Mouse (Mus musculus): ENCODE data around the gene Hist2h2aa2. TPM values are rescaled to one million over a fixed set of nuclear protein-coding genes. Genes with fewer than 3 reads are reported as not detected.
"Not testable (repeated sequence)": the region's sequence is repeated elsewhere in the genome, so short reads cannot be mapped to it uniquely, and the experiment has no call there.

Gene Hist2h2aa2
- 100 to 1,000 TPM; 189 to 208 TPM for total RNA-seq (2021)
- long read RNA-seq, experiment 1, transcript Hist2h2aa2-201 (1 exons, 528 nt), result major isoform, 144 of 144 reads
- long read RNA-seq, experiment 1, partial matches to known transcripts, result 0 of 144 reads
- long read RNA-seq, experiment 1, other reads (novel, unspliced or antisense), result 0 of 144 reads
- long read RNA-seq, experiment 2, transcript Hist2h2aa2-201 (1 exons, 528 nt), result major isoform, 184 of 184 reads
- long read RNA-seq, experiment 2, partial matches to known transcripts, result 0 of 184 reads
- long read RNA-seq, experiment 2, other reads (novel, unspliced or antisense), result 0 of 184 reads

DNA sequence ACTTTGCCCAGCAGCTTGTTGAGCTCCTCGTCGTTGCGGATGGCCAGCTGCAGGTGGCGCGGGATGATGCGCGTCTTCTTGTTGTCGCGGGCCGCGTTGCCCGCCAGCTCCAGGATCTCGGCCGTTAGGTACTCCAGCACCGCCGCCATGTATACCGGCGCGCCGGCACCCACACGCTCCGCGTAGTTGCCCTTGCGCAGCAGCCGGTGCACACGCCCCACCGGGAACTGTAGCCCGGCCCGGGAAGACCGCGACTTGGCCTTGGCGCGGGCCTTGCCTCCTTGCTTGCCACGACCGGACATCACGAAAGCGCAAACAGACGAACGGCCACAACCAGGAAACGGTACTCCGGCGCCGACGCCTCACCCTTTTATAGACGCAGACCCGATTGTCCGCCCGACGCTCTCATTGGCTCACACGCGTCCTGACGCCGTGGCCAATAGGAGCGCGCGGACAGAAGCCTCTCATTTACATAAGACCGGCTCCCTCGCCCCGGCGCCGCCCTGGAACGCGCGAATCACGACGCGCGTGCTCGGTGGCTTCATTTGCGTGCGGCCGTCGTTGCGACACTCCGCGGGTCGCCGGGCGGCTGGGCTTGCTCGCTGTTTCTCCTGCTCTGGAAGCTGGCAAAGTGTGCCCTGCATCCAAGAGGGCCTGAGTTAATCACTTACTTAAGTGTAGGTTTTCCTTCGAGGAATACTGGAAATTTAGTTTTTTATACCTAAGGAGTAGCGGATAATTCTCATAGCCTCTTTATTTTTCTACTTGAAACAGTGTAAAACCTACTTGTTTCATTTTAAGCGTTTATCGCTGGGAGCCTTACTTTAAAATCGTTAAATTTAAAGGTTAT lies at the start of gene Hist2h2aa2:
Gene Hist2h2aa2, minus strand, starts transcription at position 328 of the 850 bp plus-strand sequence.
- intact Hi-C loops (cut with DNase I), result not testable (repeated sequence)
- DNase-seq, result peak; percentile 93 to 98

- intact Hi-C loops (cut with DNase I), result no loop called here
- DNase-seq, result no peak
These were observed 49.1 kb upstream of the Hist2h2aa2 start for GRCm38 (mm10) chr3:96289201-96289600.

GRCm38 (mm10) chr3:96287334-96287733 lies 47.3 kb upstream of the Hist2h2aa2 start:
- intact Hi-C loops (cut with DNase I); DNase-seq: not testable (repeated sequence)

DNA sequence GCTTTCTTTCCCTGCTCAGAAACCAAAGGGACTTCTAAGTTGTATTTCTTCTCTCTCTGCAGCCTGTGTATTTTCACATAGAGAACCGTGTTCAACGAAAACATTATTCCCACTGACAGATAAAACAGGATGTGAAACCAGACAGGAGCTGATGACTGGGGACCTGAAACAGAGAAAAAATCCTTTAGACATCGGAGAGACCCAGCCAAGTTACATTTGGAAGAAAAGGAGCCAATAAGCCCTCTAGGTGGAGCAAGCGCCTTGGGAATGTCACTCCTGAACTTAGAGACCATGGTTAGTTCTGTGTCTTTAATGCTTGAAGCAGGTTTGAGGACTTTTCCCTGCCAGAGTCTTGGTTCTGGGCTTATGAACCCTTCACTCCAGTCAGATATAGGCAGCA lies 44.4 kb upstream of the Hist2h2aa2 start:
- intact Hi-C loops (cut with DNase I), result no loop called here
- no peak for DNase-seq

DNA sequence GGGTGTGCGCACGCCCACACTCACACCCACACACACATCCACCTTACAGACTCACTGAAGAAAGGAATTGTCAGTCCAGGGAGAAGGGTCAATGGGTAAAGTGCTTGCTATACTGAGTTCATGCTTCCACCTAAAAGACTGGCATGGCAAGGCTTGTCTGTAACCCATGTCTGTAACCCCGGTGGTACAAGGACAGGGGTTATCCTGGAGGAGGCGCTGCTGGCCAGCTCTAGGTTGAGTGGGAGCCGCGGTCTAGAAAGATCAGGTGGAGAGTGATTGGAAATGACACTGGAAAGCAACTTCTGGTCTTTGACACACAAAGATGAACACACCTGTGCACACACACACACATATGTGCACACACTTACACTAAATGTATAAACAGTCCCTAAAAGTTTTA lies 40.6 kb upstream of the Hist2h2aa2 start:
- intact Hi-C loops (cut with DNase I), result no loop called here
- no peak for DNase-seq

- DNase-seq, result peak; percentile 84 to 87
- intact Hi-C loops (cut with DNase I), result loop anchor here (5.0 kb wide), 1 partner anchor 159 kb away; no protein-coding TSS in a partner anchor
These were observed 37.9 kb upstream of the Hist2h2aa2 start for GRCm38 (mm10) chr3:96277800-96278624.

- intact Hi-C loops (cut with DNase I), result loop anchor here (5.0 kb wide), 1 partner anchor 160 kb away; no protein-coding TSS in a partner anchor
- no peak for DNase-seq
These were observed 37.3 kb upstream of the Hist2h2aa2 start for GRCm38 (mm10) chr3:96277428-96277799.

- DNase-seq, result no peak
- intact Hi-C loops (cut with DNase I), result no loop called here
These were observed 33.8 kb upstream of the Hist2h2aa2 start for GRCm38 (mm10) chr3:96273591-96274465.

DNA sequence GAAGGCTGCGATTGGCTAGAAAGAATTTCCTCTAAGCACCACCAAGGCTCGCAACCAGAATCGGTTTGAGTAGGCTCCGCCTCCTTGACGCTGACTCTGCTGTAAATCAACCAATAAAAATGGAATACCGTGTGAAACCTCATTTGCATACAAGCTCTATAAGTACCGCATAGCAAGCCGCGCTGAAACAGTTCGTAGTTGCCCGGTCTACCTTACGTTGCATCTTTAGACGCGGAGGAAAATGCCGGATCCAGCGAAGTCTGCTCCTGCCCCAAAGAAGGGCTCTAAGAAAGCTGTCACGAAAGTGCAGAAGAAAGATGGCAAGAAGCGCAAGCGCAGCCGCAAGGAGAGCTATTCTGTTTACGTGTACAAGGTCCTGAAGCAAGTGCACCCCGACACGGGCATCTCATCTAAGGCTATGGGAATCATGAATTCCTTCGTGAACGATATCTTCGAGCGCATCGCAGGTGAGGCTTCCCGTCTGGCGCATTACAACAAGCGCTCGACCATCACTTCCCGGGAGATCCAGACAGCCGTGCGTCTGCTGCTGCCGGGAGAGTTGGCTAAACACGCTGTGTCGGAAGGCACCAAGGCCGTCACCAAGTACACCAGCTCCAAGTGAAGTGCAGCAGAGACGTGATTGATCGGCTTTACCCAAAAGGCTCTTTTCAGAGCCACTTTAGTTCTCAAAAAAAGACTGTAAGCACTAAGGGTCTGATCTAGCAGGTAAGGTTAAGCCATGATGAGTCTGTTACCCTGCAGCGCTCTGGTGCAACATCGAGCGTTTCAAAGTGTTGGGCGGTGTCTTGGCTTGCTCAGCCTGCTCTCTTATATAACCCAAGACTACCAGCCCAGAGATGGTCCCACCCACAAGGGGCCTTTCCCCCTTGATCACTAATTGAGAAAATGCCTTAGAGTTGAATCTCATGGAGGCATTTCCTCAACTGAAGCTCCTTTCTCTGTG lies 29.7 kb upstream of the Hist2h2aa2 start, which contains the start of gene Hist2h2bb:
Gene Hist2h2bb, plus strand, starts transcription at position 242 of the 964 bp plus-strand sequence.
- intact Hi-C loops (cut with DNase I), result loop anchor here (10.0 kb wide), 1 partner anchor 205 kb away; no protein-coding TSS in a partner anchor
- DNase-seq, result peak; percentile 83 to 84

DNA sequence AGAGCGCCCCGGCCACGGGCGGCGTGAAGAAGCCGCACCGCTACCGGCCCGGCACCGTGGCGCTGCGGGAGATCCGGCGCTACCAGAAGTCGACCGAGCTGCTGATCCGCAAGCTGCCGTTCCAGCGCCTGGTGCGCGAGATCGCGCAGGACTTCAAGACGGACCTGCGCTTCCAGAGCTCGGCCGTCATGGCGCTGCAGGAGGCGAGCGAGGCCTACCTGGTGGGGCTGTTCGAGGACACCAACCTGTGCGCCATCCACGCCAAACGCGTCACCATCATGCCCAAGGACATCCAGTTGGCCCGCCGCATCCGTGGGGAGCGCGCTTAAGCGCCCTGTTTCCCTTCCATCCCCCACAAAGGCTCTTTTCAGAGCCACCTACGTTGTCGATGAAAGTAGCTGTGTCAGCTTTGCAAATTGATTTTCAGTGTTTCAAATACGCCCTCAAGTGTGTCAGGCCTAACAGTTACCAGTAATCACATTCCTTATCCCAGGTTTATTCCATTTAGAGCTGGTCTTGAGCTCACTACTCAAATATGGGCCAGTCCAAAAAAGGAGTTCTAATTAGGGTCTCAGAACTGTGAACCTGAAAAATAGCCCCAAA lies 28.8 kb upstream of the Hist2h2aa2 start:
- intact Hi-C loops (cut with DNase I), result loop anchor here (10.0 kb wide), 1 partner anchor 204 kb away; no protein-coding TSS in a partner anchor
- peak in 1 of 2 experiments; percentile 23 for DNase-seq

DNA sequence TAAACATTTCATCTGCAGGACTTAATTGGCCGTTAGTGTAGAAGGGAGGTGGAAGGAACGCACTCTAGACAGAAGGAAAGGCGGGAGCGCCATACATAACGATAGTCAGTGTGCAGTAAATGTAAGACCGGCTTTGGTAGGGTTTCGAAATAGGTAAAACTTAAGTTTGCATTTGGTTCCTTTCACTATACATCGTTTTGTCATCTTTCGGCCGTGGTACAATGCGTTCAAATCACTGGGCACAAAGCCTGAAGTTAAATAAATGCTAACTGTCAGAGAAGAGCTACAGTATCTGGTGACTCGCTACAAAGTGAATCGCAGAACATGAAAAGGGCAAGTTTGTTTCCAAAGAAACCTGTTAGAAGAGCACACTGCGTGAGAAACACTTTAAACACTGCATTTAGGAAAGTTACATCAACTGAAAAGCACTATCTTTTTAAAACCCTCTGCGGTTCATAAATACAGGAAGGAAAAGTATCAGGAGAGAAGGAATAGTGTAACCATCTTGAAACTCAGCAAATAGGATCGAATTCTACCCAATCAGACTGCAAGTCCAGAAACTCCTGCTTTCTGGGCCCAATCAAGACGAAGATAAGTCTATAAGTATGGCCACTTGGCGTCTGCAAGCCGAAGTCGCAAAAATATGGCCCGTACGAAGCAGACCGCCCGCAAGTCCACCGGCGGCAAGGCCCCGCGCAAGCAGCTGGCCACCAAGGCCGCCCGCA lies 28.1 kb upstream of the Hist2h2aa2 start, which contains the start of gene Hist2h3b:
Gene Hist2h3b, plus strand, starts transcription at position 604 of the 725 bp plus-strand sequence.
- intact Hi-C loops (cut with DNase I), result loop anchor here (10.0 kb wide), 1 partner anchor 203 kb away; no protein-coding TSS in a partner anchor
- peak; percentile 50 to 75 for DNase-seq

DNA sequence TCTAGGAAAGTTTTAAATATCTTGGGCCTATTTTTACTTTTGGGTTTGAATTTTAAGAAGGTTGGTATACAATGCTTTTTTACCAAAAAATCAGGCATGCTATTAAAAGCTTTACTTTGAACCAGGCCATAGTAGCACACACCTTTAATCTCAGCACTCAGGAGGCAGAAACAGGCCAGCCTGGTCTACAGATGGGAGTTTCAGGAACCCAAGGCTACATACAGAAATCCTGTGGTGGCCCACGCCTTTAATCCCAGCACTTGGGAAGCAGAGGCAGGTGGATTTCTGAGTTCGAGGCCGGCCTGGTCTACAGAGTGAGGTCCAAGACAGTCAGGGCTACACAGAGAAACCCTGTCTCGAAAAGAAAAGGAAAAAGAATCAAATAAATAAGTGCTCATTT lies 27.5 kb upstream of the Hist2h2aa2 start:
- intact Hi-C loops (cut with DNase I), result loop anchor here (10.0 kb wide), 1 partner anchor 203 kb away; no protein-coding TSS in a partner anchor
- no peak for DNase-seq

DNA sequence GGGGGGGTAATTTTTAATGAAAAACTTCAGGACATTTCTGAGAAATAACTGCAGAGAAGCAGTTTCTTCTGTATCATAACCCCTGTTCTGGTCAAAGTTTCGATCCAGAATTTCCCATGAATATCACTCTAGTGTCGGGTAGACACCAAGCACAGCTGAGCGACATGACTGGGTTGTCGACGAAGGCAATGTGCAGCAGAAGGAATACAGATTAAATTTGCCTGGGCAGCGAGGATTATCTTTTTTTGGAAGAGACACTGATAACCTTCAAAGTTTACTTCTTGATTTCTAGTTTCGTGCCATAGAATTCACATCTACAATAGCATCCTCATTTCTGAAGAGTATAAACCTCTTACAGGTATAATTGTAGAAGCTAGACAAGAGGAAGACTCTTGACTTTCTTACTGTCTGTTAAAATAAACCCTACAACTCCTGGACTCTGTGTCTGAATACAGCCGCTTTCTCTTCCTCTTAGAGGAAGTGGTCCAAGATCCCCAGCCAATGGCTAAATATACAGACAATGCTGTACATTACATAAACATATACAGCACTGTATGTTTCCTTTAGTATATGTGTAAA lies 26.1 kb upstream of the Hist2h2aa2 start:
- intact Hi-C loops (cut with DNase I), result loop anchor here (10.0 kb wide), 1 partner anchor 201 kb away; no protein-coding TSS in a partner anchor

GRCm38 (mm10) chr3:96264404-96264949 lies 24.4 kb upstream of the Hist2h2aa2 start:
- intact Hi-C loops (cut with DNase I), result loop anchor here (10.0 kb wide), 1 partner anchor 200 kb away; no protein-coding TSS in a partner anchor

More for the DNA sequence above, 26.1 kb upstream of the Hist2h2aa2 start:
- no peak for DNase-seq

DNA sequence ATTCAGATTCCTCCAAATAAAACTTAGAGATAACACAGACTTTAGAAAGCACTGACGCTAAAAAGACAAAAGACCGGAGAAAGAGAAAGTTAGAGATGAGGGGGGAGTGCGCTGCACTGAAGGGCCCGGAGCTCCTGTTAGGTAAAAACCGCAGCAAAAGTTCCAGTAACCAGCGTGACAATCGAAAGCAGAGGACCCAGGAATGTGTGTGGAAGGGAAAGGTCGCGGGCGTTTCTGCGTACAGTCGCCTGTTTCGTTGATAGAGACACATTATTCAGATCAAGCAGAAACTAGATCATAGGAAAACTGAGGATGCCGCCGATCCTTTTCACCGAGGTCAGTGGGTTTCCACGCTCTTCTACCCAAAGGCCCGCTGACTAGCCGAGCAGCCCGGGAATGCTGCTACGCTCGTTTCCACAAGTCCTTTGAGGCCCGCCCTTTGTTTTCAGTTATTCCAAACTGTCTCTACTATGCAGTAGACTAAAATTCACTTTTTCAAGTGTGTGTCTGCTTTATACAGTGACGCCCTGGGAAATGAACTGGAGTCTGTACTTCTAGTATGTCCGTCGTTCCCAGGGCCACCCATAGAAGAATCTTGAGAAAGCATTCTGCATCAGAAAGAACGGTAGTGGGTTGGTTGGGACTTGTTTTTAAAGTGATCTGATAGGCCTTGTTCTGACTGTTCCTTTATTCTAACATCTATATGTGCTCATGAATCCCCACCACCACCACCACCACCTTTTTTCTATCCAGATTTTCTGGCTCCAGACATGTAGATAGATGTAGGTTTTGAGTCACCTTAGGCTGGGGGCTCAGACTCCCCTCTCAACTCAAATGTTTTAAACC lies 23.7 kb upstream of the Hist2h2aa2 start:
- DNase-seq, result peak in 1 of 2 experiments; percentile 54
- intact Hi-C loops (cut with DNase I), result loop anchor here (10.0 kb wide), 1 partner anchor 199 kb away; no protein-coding TSS in a partner anchor

More at GRCm38 (mm10) chr3:96264404-96264949, 24.4 kb upstream of the Hist2h2aa2 start:
- DNase-seq, result no peak
